Mouse (Mus musculus) stomach, postnatal 0 days (tissue): Measurements from ENCODE around the gene Rfwd3.

Source experiments
- CTCF ChIP-seq: IDR thresholded peaks from 2 replicates; pipeline ENCODE4 v1.5.1; 2016; ENCODE audit warnings: antibody characterized with exemption, low read depth, mild to moderate bottlenecking, moderate library complexity
- EP300 ChIP-seq: optimal IDR thresholded peaks from 2 replicates; pipeline ENCODE3; 2016; ENCODE audit warnings: antibody characterized with exemption

- TF ChIP-seq CTCF (no peak), EP300 (no peak)
These were observed 40.2 kb upstream of the Rfwd3 start for GRCm38 (mm10) chr8:111340186-111340585.
